Mouse (Mus musculus) ES-E14 (cell line): ENCODE results near the gene Zfhx3. TPM values are rescaled to one million over a fixed set of nuclear protein-coding genes. Genes with fewer than 3 reads are reported as not detected.

Experiments used
- DNase-seq: peaks from one replicate; pipeline ENCODE4 v3.0.0-alpha.2; 2013; ENCODE audit warnings: low read depth, low spot score
- H3K27ac ChIP-seq: 2 replicates; pipeline ENCODE4 v1.5.1; 2012; ENCODE audit warnings: low read depth, mild to moderate bottlenecking, low read length, moderate library complexity, mixed read lengths; ENCODE audit not compliant: poor library complexity, insufficient read depth, severe bottlenecking
- H3K36me3 ChIP-seq: 2 replicates; pipeline ENCODE4 v1.6.1; 2012; ENCODE audit warnings: mild to moderate bottlenecking, low read length, moderate library complexity, mixed read lengths; ENCODE audit not compliant: control insufficient read depth, poor library complexity, insufficient read depth, severe bottlenecking
- H3K4me1 ChIP-seq, 2 experiments: fragments of 150-350 bp in 1 of 2; sonication (generic) in 1 of 2; 2 replicates each; pipeline ENCODE4 v1.6.1; 2012; ENCODE audit warnings: low read length in 2 of 2, mild to moderate bottlenecking in 1 of 2, mixed read lengths in 1 of 2; ENCODE audit not compliant: control insufficient read depth in 2 of 2, insufficient read depth in 2 of 2, poor library complexity in 1 of 2
- H3K4me3 ChIP-seq, 2 experiments: fragments of 150-350 bp in 1 of 2; sonication (generic) in 1 of 2; 2 replicates each; pipeline ENCODE4 v1.5.1; 2012; ENCODE audit warnings: low read length in 2 of 2, low read depth in 1 of 2, mild to moderate bottlenecking in 1 of 2, mixed read lengths in 1 of 2; ENCODE audit not compliant: insufficient read depth in 1 of 2, poor library complexity in 1 of 2, severe bottlenecking in 1 of 2
- H3K9ac ChIP-seq: 2 replicates; pipeline ENCODE4 v1.6.1; 2012; ENCODE audit warnings: low read depth, mild to moderate bottlenecking, low read length, mixed read lengths; ENCODE audit not compliant: poor library complexity, insufficient read depth, severe bottlenecking
- H3K9me3 ChIP-seq: fragments of 150-350 bp; sonication (generic); 2 replicates; pipeline ENCODE4 v1.6.1; 2012; ENCODE audit warnings: low read depth, mild to moderate bottlenecking, low read length; ENCODE audit not compliant: control insufficient read depth, insufficient read depth
- CHD2 ChIP-seq: IDR thresholded peaks from 2 replicates; pipeline ENCODE4 v1.6.1; 2014; ENCODE audit warnings: mild to moderate bottlenecking, low read depth, low read length, inconsistent platforms
- HCFC1 ChIP-seq: IDR thresholded peaks from 2 replicates; pipeline ENCODE4 v1.6.1; 2012; ENCODE audit warnings: low read length, inconsistent platforms, borderline replicate concordance; ENCODE audit not compliant: insufficient read depth
- MAFK ChIP-seq: IDR thresholded peaks from 2 replicates; pipeline ENCODE4 v1.6.1; 2014; ENCODE audit warnings: mild to moderate bottlenecking, low read depth, low read length, inconsistent platforms; ENCODE audit not compliant: insufficient read depth
- ZC3H11A ChIP-seq: IDR thresholded peaks from 2 replicates; pipeline ENCODE4 v1.6.1; 2012; ENCODE audit warnings: low read depth, mild to moderate bottlenecking, inconsistent platforms, low read length, borderline replicate concordance
- ZNF384 ChIP-seq: IDR thresholded peaks from 2 replicates; pipeline ENCODE4 v1.6.1; 2012; ENCODE audit warnings: low read depth, low read length, inconsistent platforms
- in situ Hi-C, 2 experiments: fragments of 600-800 bp; cut with MboI; formaldehyde crosslinking; loops; one replicate each; pipeline ENCODE4 v1.15.1; 2025; ENCODE audit warnings: low sequenced_read_pairs in 2 of 2, inconsistent platforms in 1 of 2; ENCODE audit not compliant: unreplicated experiment in 2 of 2
- total RNA-seq: library from RNA; depleted of rRNA; stranded (reverse); fragments of 300-350 nt; gene quantifications from 2 replicates; pipeline ENCODE4 v1.2.3, GENCODE M21; 2012

Gene Zfhx3
- total RNA-seq, 1 experiment, result 8.8 TPM

GRCm38 (mm10) chr8:107998874-107999273, 56.4 kb downstream of the Zfhx3 start:
- in situ Hi-C loops, result no loop called here
- TF ChIP-seq ZC3H11A (no peak), CHD2 (no peak), HCFC1 (no peak), MAFK (no peak), ZNF384 (no peak)
- H3K27ac ChIP-seq, result no peak overlapping the region

GRCm38 (mm10) chr8:108011516-108011915, 69.1 kb downstream of the Zfhx3 start:
- TF ChIP-seq ZNF384, result no peak
- no peak for TF ChIP-seq HCFC1
- no peak for TF ChIP-seq CHD2
- no peak for TF ChIP-seq MAFK
- TF ChIP-seq ZC3H11A, result no peak
- Histone ChIP-seq H3K4me1 (no peaks in the 10 kb centered on the region), H3K27ac (no peak overlapping the region), H3K9ac (no peak overlapping the region), H3K4me3 (no peak overlapping the region), H3K9me3 (no peaks in the 10 kb centered on the region), H3K36me3 (no peaks in the 10 kb centered on the region)
- DNase-seq, result no peak
- in situ Hi-C loops, result no loop called here

More at GRCm38 (mm10) chr8:107998874-107999273, 56.4 kb downstream of the Zfhx3 start:
- Histone ChIP-seq H3K9ac (no peak overlapping the region), H3K36me3 (no peaks in the 10 kb centered on the region), H3K4me1 (no peaks in the 10 kb centered on the region), H3K9me3 (no peaks in the 10 kb centered on the region), H3K4me3 (no peak overlapping the region)
- no peak for DNase-seq

DNA sequence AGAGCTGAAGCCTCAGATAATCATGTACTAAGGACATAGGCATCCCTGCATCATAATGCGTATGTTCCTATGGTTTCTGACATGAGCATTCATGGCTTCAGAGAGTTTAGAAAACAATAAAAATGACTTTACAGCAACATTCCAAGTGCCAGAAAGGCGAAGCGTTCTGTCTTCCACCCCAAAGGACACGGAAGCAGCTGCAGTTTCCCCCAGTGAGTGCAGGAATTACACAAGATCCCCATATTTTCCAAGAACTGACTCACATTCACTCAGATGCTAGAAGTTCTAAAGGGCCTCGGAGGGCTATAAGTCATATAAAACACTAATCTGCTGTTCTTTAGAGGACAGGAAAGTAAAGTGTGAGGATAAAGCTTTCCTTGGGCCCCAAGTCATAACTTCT, 75.3 kb downstream of the Zfhx3 start:
- TF ChIP-seq ZC3H11A (no peak), CHD2 (no peak), HCFC1 (no peak), MAFK (no peak), ZNF384 (no peak)
- no peak for DNase-seq
- H3K4me3 ChIP-seq, result no peak overlapping the region
- H3K27ac ChIP-seq, result no peak overlapping the region
- no peak overlapping the region for H3K9ac ChIP-seq
- H3K36me3 ChIP-seq, result no peaks in the 10 kb centered on the region
- no peaks in the 10 kb centered on the region for H3K9me3 ChIP-seq
- in situ Hi-C loops, result no loop called here
- no peaks in the 10 kb centered on the region for H3K4me1 ChIP-seq

DNA sequence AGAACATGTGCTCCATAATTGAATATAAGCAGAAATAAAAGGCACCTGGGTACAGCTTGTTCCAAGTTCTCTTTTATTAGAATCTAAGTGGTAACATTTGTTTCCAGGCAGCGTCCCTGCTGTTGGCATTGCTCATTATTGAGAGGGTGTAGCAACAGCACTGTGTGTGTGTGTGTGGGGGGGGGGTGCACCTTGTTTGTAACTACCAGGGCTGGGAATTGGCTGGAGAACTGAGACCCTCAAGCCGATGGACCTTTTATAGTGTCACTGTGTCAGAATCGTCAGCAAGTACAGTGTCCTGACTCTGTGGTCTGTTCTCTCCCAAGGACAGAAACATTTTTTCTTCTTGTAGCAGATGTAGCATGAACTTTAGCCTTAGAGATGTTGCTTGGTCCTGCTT, 77.2 kb downstream of the Zfhx3 start:
- TF ChIP-seq MAFK, result no peak
- TF ChIP-seq ZNF384, result no peak
- H3K9me3 ChIP-seq, result no peaks in the 10 kb centered on the region
- no peak overlapping the region for H3K4me3 ChIP-seq
- H3K27ac ChIP-seq, result no peak overlapping the region
- no peaks in the 10 kb centered on the region for H3K36me3 ChIP-seq
- in situ Hi-C loops, result no loop called here
- no peaks in the 10 kb centered on the region for H3K4me1 ChIP-seq
- no peak overlapping the region for H3K9ac ChIP-seq
- DNase-seq, result no peak

- Histone ChIP-seq H3K9me3 (no peaks in the 10 kb centered on the region), H3K4me3 (no peak overlapping the region), H3K9ac (no peak overlapping the region), H3K36me3 (no peaks in the 10 kb centered on the region), H3K4me1 (no peaks in the 10 kb centered on the region), H3K27ac (no peak overlapping the region)
- DNase-seq, result no peak
- in situ Hi-C loops, result no loop called here
- TF ChIP-seq CHD2 (no peak), ZNF384 (peak; percentile 91)
These were observed 80.0 kb downstream of the Zfhx3 start for GRCm38 (mm10) chr8:108022404-108022803.
